Mouse (Mus musculus) lung, postnatal 4 days (tissue): Measurements from ENCODE around the gene Slc2a6.
A peak's percentile ranks its signal among the peaks of the same experiment; 100 is the strongest.

ENCODE experiments used
- DNase-seq, 2 experiments: peaks; one replicate each; pipeline ENCODE4 v3.0.0; 2021

Gene Slc2a6

GRCm38 (mm10) chr2:27032361-27032760 lies 4.6 kb upstream of the Slc2a6 start:
- no peak for DNase-seq

DNA sequence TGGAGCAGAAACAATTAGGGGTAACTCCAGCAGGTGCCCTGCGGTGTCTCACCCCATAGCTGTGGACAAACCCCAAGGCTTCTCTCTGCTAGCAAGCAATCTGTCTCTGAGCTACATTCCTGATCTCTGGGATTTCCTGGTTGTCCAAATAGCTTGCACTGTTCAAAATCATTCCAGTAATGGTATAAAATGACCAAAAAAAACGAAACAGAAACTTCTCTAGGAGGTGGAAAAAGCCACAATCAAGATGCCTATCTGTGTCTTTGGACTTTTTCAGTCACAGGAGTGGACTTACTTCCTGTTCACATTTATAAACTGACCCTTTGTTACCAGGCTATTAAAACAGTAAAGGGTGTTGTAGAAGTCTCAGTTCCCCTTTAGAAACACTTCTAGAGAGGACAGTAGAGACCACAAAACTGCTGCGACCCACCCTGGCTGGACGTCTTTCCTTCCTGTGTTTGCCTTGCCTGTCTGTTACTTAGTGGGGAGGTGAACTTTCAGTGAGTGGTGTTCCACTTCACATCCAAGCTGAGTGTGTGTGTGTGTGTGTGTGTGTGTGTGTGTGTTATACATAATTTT lies 728 bp upstream of the Slc2a6 start:
- no peak for DNase-seq

- no peak for DNase-seq
These were observed 761 bp downstream of the Slc2a6 start for GRCm38 (mm10) chr2:27026857-27027617.

- no peak for DNase-seq
These were observed 1.5 kb downstream of the Slc2a6 start for GRCm38 (mm10) chr2:27026332-27026731.

GRCm38 (mm10) chr2:27025545-27025944 lies 2.3 kb downstream of the Slc2a6 start:
- DNase-seq = peak in 1 of 2 experiments; percentile 31

- no peak for DNase-seq
These were observed 3.7 kb downstream of the Slc2a6 start for GRCm38 (mm10) chr2:27024136-27024535.

DNA sequence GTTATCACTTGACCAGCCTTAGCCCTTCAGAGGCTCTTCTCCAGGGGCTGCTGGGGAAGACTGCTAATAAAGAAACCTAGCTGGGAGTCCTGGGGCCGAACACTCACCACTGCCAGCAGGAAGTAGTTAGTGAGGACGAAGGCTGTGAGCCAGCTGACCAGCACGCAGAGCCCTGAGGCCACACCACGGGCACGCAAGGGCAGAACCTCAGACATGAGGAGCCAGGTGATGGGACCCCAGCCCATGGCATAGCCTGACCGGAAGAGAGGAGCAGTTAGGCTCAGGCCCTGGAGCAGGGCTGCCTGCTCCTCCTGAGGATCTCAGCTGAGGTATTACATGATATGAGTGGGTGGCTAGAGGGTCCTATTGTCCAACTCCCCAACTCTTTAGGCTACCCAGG lies 5.2 kb downstream of the Slc2a6 start:
- DNase-seq = no peak

DNA sequence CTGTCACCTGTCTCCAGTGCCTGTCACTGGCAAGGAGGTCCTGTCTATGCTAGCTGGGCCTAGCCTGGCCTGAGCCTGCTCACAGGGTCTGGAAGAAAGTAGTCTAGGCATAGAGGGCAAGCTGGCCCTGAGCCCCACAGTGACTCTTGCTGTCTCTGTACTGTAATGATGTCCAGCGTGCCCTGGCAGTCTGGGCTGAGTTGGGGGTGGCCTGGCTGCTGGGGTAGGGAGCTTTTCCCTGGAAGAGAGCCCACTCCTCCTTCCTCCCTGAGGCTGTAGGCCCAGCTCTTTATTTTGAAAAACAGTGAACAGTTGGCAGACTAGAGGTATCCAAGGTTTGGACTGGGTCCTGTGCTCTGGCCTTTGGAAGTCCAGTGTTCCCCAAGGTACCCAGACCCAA lies 6.7 kb downstream of the Slc2a6 start:
- DNase-seq = no peak

GRCm38 (mm10) chr2:27019530-27019929 lies 8.3 kb downstream of the Slc2a6 start:
- DNase-seq = no peak

GRCm38 (mm10) chr2:27017802-27018201 lies 10.0 kb downstream of the Slc2a6 start:
- DNase-seq = peak; percentile 67 to 80

GRCm38 (mm10) chr2:27009714-27010244 lies 18.0 kb downstream of the Slc2a6 start, which contains the start of gene Cacfd1:
Gene Cacfd1, plus strand, starts transcription at chr2:27009926.
- peak; percentile 90 to 93 for DNase-seq

GRCm38 (mm10) chr2:27007701-27008100 lies 20.1 kb downstream of the Slc2a6 start:
- DNase-seq = no peak

DNA sequence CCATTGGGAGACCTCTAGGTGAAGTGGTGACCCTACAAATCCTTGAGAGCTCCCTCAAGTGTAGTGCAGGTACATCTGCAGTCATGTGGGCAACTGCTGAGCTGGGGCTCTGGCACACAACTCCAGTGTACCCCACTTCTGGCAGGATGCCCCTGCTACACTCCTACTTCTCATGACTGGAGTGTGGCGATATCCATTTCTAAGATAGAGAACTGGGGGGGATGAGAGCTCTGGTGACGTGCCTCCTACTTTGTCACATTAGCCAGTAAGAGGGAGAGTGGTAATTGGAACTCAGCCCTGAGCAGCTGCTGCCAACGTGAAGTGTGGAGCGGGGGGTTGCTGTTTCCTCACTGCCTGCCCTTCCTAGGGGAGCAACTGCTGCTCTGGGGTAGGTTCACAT lies 21.5 kb downstream of the Slc2a6 start:
- no peak for DNase-seq

GRCm38 (mm10) chr2:26997993-26998392 lies 29.8 kb downstream of the Slc2a6 start:
- DNase-seq = no peak

GRCm38 (mm10) chr2:26997498-26997897 lies 30.3 kb downstream of the Slc2a6 start:
- DNase-seq = no peak

GRCm38 (mm10) chr2:26993936-26994335 lies 33.9 kb downstream of the Slc2a6 start:
- no peak for DNase-seq

DNA sequence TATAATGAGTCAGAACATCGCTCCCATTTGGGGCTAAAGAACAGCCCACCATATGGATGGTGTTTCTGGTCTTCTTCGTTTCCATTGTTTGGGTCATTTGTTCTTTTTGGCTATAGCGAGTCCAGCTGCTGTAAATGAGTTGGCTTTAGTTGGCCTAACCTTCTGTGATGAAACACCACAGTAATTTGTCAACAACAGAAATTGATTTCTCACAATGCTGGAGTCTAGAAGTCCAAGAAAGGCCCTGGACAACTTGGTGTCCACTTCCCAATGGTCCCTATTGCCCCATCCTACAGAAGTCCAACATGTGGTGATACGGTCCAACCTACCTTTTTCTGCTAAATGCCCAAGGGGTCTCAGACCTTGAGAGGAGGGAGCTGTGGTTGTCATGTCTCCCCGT lies 43.2 kb downstream of the Slc2a6 start:
- DNase-seq = no peak

GRCm38 (mm10) chr2:26984179-26984578 lies 43.6 kb downstream of the Slc2a6 start:
- DNase-seq = no peak

DNA sequence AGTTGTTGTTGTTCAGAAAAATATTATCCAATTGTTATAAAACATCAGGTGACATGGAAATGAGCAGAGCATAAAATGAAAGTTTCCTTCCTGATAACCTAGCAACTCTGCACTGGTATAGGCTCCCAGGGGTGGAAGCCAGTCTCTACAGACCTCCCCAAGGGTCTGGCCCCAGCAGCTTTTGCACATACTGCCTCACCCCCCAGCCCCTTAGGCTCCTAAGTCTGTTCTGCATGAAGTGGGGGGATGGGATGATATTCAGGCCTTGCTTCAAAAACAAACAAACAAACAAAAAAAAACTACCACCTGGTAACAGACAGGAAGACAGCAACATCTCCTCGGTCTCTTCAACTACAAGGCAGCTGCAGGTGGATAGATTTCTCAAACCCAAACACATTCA lies 47.4 kb downstream of the Slc2a6 start:
- DNase-seq = no peak

DNA sequence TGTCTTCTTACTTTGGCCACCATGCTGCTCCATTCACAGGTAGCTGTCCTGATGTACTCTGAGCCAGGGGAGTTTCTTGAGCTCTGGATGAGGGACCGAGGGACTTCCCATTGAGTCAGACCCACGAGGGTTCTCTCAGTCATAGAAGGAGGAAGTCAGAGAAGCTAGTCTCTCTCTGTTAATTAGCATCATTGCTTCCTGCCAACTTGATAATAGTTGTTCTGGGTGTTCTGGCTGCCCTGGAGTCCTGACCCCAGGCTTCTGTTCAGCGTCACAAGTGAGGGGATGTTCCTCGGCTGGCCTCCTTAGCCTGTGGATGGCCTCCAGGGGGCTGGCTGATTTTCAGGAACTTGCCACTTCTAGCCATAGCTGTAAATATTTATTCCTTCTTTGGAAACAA lies 53.8 kb downstream of the Slc2a6 start:
- no peak for DNase-seq

GRCm38 (mm10) chr2:26973116-26973515 lies 54.7 kb downstream of the Slc2a6 start, which contains the start of gene Adamts13:
Gene Adamts13, plus strand, starts transcription at chr2:26973416.
- DNase-seq = no peak
